Mouse (Mus musculus) MN1 (cell line): ENCODE measurements around the gene Plcxd2.

Source experiments
- DNase-seq: peaks from one replicate; pipeline ENCODE4 v3.0.0-alpha.2; 2016; ENCODE audit warnings: low spot score

Gene Plcxd2

GRCm38 (mm10) chr16:45937381-45937780, 72.6 kb downstream of the Plcxd2 start:
- no peak for DNase-seq

DNA sequence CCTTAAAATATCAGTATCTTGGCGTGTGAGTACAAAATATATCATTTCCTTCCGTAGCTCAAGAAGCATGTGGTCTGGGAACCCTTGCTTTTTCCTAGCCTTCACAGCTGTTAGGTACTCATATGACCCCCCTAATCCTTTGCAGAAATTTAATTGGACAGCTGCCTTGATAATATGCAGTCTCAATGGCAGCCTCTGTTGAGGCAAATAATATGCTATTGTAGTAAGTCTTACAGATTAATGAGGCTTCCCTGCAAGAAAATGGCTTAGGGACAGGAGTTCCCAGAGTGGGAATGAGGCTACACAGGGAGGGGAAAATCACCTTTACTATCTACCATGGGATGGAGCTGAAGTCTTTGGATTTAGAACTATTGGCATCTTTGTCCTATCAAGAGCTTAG, 73.5 kb downstream of the Plcxd2 start:
- no peak for DNase-seq

DNA sequence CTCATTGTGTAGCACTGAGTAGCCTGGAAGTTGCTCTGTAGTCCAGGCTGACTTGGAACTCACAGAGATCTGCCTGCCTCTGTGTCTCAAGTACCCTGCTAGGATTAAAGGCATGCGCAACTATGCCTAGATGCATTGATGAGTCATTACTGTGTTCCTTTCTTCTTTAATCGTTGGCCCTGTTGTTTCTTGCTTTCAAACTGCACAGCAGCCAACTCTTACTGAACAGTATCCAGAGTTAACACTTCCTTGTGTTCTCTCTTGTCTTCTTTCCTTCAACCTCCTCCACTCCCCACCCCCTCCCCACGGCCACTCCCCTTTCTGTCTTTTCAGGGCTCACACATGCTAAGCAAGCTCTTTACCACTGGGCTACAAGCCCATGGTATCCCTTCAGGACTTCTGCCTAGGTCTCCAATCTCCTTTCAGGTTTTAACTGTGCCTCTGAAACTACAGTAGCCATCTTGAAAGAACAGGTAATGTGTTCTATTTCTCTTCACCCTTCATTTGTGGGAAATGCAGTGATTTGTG, 74.0 kb downstream of the Plcxd2 start:
- DNase-seq: no peak

DNA sequence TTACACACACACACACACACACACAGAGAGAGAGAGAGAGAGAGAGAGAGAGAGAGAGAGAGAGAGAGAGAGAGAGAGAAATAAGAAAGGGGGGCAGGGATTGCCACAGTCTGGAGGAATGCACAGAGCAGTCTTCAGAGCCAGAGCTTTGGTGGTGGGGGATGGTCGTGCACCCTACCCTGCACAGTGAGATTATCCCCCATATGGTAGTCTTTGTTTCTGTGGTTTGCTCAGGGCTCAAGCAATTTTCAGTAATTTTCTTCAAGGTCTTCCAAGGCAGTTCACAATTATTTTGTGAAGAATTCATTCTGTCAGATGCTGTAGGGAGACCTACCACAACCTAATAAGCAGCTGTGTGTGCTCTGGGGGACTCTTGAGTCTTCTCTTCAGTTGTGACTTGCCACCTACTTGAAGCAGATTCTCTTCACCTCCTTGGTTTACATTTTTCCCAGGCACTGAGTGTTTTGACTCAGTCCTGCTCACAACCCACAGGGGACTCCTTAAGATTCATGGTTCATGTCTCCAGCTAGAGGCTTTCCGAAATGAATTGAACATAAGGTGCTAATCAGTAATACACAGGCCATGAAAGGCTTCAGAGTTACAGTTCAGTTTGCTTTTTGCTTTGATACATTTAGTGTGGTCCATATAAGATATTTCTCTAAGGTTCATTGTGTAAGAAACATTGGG, 75.2 kb downstream of the Plcxd2 start:
- no peak for DNase-seq

DNA sequence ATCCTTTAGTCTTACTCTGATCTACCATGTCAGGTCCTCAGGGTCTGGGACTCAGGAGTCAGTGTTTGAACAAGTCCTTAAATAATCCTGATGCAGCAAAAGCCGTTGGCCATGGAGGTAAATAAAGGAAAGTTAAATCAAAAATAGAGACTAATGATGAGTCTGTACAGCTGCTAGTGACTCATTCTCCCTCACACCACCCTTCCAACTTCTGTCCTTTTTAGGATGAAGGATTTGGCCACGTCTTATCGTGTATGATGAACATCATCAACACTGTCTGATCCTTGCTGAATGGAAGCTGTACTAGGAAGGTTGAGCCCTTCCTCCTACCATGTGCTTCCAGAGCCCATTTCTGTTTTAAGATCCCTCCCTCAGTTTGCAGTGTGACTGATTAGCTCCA, 79.7 kb downstream of the Plcxd2 start:
- DNase-seq: no peak

DNA sequence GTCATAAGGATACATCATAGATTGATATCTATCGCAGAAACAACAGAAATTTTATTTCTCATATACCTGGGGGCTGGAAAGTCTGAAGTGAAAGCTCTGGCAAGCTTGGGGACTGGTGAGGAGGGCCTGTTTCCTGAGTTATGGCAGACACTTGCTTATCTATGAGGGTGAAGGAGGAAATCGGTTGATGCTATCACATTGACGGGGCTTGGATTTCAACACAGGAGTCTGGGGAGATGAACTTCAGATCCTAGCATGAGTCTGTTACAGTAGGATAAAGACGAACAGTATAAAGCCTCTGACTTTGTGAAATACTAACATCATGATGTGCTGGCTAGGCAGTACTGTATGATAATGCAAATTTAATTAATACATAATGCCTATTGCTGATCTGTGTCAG, 81.9 kb downstream of the Plcxd2 start:
- DNase-seq: no peak

- no peak for DNase-seq
These were observed 82.4 kb downstream of the Plcxd2 start for GRCm38 (mm10) chr16:45927601-45928000.

- no peak for DNase-seq
These were observed 83.1 kb downstream of the Plcxd2 start for GRCm38 (mm10) chr16:45926875-45927274.

DNA sequence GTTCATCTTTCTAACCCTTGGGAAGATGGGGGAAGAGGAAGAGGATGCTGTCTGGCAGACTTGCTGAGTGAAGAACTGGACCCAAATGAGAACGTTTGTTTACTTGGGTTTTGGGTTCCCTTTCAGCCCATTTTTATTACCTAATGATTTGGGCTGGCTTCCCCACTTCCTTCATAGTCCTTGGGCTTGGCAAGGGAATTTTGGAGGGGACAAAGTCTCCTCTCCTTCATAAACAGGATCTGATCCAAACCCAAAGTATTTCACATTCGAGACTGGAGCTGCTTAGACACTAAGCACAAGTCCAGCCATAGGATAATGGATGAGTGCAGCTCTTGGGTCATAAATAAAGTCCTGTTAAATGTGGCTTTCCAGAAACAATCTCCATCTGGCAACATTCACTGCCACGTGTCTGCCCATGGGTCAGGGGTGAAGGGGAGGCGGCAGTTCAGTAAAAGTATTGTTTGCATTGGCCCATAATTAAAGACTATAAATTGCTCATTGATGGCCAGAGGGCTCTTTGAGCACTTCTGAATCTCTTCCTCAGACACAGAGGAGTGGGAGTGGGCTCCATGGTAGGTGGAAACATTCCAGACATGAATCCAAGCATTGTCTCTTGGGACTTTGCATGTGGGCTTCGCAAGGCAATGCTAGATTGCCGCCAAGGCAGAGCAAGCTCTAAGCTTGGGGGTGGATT, 86.1 kb downstream of the Plcxd2 start:
- no peak for DNase-seq

DNA sequence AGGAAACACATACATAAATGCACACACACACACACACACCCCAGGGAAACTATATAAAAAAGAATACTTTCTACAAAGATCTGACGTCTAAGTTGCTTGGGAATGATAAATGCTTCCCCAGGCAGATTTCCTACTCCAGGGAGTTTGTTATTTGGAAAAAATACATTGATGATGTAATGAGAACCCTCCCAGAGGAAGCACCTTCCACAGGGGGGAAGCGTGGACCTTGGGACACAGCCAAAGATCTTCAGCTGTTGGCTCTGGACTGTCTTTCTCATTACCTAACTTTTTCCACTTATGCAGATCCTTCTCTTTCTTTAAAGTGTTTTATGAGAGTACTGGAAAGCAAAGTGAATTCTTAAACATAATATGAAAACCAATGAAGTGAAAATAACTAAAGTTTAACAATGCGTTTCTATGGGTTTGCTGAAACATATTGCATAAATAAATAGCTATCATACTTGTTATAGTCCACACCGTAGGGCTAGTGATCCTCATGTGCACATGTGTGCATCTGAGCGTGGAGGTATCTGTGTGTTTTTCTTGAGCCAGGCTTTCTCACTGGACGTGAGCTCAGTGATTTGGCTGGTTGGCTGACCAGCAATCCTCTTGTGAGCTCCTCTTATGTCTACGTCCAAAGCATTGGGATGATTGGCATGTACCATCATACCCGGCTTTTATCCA, 87.3 kb downstream of the Plcxd2 start:
- DNase-seq: no peak

DNA sequence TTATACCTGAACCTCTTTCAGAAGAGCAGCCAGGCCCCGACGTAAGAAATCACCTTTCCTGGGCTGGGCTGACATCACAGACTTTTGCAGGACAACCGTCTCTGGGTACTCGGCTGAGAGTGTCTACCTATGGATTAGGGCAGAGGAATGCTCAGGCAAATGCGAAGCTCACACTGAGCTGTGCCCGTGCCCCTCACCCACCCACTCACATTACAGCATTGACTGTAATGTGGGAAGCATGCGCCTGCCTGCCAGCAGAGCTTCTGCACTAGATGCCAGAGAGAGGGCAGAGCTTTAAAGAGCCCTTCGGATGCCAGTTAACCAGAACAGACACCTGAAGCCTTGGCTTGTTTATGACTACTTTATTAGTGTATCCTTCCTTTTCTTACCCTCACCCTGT, 90.4 kb downstream of the Plcxd2 start:
- no peak for DNase-seq
